In genomic region chr1:75219078-75219477, GRCm38 (mm10) we compare ENCODE assay signal across 8 mouse cellular contexts. TPM values are rescaled to one million over a fixed set of nuclear protein-coding genes. Genes with fewer than 3 reads are reported as not detected.
DNase-seq lines count a peak whose midpoint lies in the region; ATAC-seq and TF ChIP-seq lines count a peak whose summit lies in the region.

No protein-coding gene starts in this region.

- H3ac ChIP-seq in myocyte (ENCODE audit: control insufficient read depth, insufficient read length) = peak overlapping the region; percentile 2

- H3K27ac ChIP-seq in heart, embryonic 13.5 days (replicated peaks) = peak overlapping the region; percentile 54
- peak overlapping the region; percentile 63 for H3K27ac ChIP-seq in liver, embryonic 11.5 days (ENCODE audit: low read depth, low read length)

- peaks cover 30% of the 10 kb centered on the region for H3K27me3 ChIP-seq in erythroblast, embryonic 14.5 days (ENCODE audit: control insufficient read depth)
- peaks cover 69% of the 10 kb centered on the region for H3K27me3 ChIP-seq in heart, embryonic 13.5 days (replicated peaks)
- peaks cover 20% of the 10 kb centered on the region for H3K27me3 ChIP-seq in liver, embryonic 11.5 days (replicated peaks; ENCODE audit: control insufficient read depth, insufficient read depth, low read length)
- H3K27me3 ChIP-seq in myocyte (ENCODE audit: control insufficient read depth, insufficient read depth, insufficient read length) = no peaks in the 10 kb centered on the region
- no peaks in the 10 kb centered on the region for H3K27me3 ChIP-seq in splenic B cell, adult 2 months (ENCODE audit: control insufficient read depth, insufficient read depth, low read length, poor library complexity, severe bottlenecking)

- H3K4me3 ChIP-seq in erythroblast, embryonic 14.5 days (replicated peaks) = peak overlapping the region; percentile 85
- H3K4me3 ChIP-seq in heart, embryonic 13.5 days = peak overlapping the region; percentile 68
- H3K4me3 ChIP-seq in liver, embryonic 11.5 days (ENCODE audit: low read depth, low read length) = peak overlapping the region; percentile 75
- peak overlapping the region; percentile 71 for H3K4me3 ChIP-seq in myocyte

- H3K4me1 ChIP-seq in erythroblast, embryonic 14.5 days (ENCODE audit: control insufficient read depth) = peaks cover 64% of the 10 kb centered on the region
- peaks cover 24% of the 10 kb centered on the region for H3K4me1 ChIP-seq in heart, embryonic 13.5 days
- H3K4me1 ChIP-seq in liver, embryonic 11.5 days (replicated peaks; ENCODE audit: control insufficient read depth, insufficient read depth, low read length) = peaks cover 34% of the 10 kb centered on the region

- no peak; the same call in 1 of the 2 replicates for TF ChIP-seq CTCF in brain, embryonic 14.5 days (IDR thresholded peaks at IDR 0.05; ENCODE audit: borderline replicate concordance, extremely low read depth, insufficient read depth, insufficient read length)

- peak; percentile 85 for ATAC-seq in heart, embryonic 13.5 days (ENCODE audit: extremely low read depth, insufficient number of reproducible peaks, low FRiP score, low TSS enrichment)
- peak; percentile 89 for ATAC-seq in liver, embryonic 11.5 days (replicated peaks; ENCODE audit: low FRiP score)

- peaks cover 40% of the 10 kb centered on the region for H3K36me3 ChIP-seq in erythroblast, embryonic 14.5 days (ENCODE audit: control insufficient read depth)
- peaks cover 21% of the 10 kb centered on the region for H3K36me3 ChIP-seq in heart, embryonic 13.5 days
- H3K36me3 ChIP-seq in liver, embryonic 11.5 days (ENCODE audit: control insufficient read depth, insufficient read depth, low read length) = peaks cover 16% of the 10 kb centered on the region
- H3K36me3 ChIP-seq in myocyte (ENCODE audit: control insufficient read depth, insufficient read depth) = peaks cover 12% of the 10 kb centered on the region
- H3K36me3 ChIP-seq in splenic B cell, adult 2 months (ENCODE audit: control insufficient read depth, insufficient read depth, low read length, poor library complexity, severe bottlenecking) = peaks cover 11% of the 10 kb centered on the region

- H3K4me2 ChIP-seq in heart, embryonic 13.5 days = peak overlapping the region; percentile 99
- H3K4me2 ChIP-seq in liver, embryonic 11.5 days = peak overlapping the region; percentile 100
- H3K4me2 ChIP-seq in myocyte (ENCODE audit: low read depth) = peak overlapping the region; percentile 95

- DNase-seq in A20 (ENCODE audit: low read depth, low spot score) = peak; percentile 96
- DNase-seq in brain, embryonic 14.5 days (ENCODE audit: low read depth) = peak; percentile 81
- DNase-seq in kidney, postnatal 10 days = peak; percentile 93
- peak; percentile 87 for DNase-seq in liver, embryonic 11.5 days (ENCODE audit: low spot score)
- DNase-seq in splenic B cell, adult 2 months (ENCODE audit: low read depth, low spot score) = peak; percentile 97

- WGBS in heart, embryonic 13.5 days = under 1% methylated on average over 24 of the region's 24 CpGs
- under 1% methylated on average over 24 of the region's 24 CpGs for WGBS in liver, embryonic 11.5 days

- no peak for TF ChIP-seq POLR2A in brain, embryonic 14.5 days (IDR thresholded peaks at IDR 0.05; ENCODE audit: borderline replicate concordance, extremely low read depth, insufficient read depth, insufficient read length, poor library complexity, severe bottlenecking)
- peak; percentile 98 for TF ChIP-seq POLR2A in myocyte (IDR thresholded peaks at IDR 0.05; ENCODE audit: insufficient read length, low read depth)

- no peaks in the 10 kb centered on the region; the same call in 1 of the 2 replicates for H3K9me3 ChIP-seq in erythroblast, embryonic 14.5 days (ENCODE audit: control insufficient read depth, low read length)
- H3K9me3 ChIP-seq in heart, embryonic 13.5 days = no peaks in the 10 kb centered on the region
- H3K9me3 ChIP-seq in liver, embryonic 11.5 days (ENCODE audit: control insufficient read depth, low read length) = no peaks in the 10 kb centered on the region

- peaks cover 24% of the 10 kb centered on the region for H3K79me2 ChIP-seq in myocyte (ENCODE audit: control insufficient read depth, insufficient read depth)

- peak overlapping the region; percentile 83 for H3K9ac ChIP-seq in heart, embryonic 13.5 days
- peak overlapping the region; percentile 69 for H3K9ac ChIP-seq in liver, embryonic 11.5 days (ENCODE audit: low read depth, low read length)

TF ChIP-seq in myocyte, 11 proteins besides CTCF, POLR2A, EP300 and RAD21:
- peak in 1 of 3 experiments; percentile 24 for TF ChIP-seq MYOD1 (IDR thresholded peaks at IDR 0.05; ENCODE audit: control insufficient read depth in 1 of 3, insufficient read length in 2 of 3, low read depth in 2 of 3)
- TF ChIP-seq E2F4 (IDR thresholded peaks at IDR 0.05; ENCODE audit: insufficient read depth) = no peak
- TF ChIP-seq CEBPB (IDR thresholded peaks at IDR 0.05; ENCODE audit: insufficient read depth, poor library complexity, severe bottlenecking) = no peak
- TF ChIP-seq USF1 (IDR thresholded peaks at IDR 0.05; ENCODE audit: low read depth) = no peak
- no peak for TF ChIP-seq MYOG (IDR thresholded peaks at IDR 0.05; ENCODE audit: control insufficient read depth in 1 of 3, insufficient read depth in 1 of 3, insufficient read length in 2 of 3, low read depth in 2 of 3)
- TF ChIP-seq SRF (IDR thresholded peaks at IDR 0.05; ENCODE audit: control insufficient read depth, insufficient read length, low read depth) = no peak
- no peak for TF ChIP-seq MAX (IDR thresholded peaks at IDR 0.05; ENCODE audit: low read depth)
- TF ChIP-seq TCF3 (IDR thresholded peaks at IDR 0.05; ENCODE audit: insufficient read length, low read depth) = no peak
- TF ChIP-seq TCF12 (IDR thresholded peaks at IDR 0.05; ENCODE audit: insufficient read depth, poor library complexity, severe bottlenecking) = no peak
- TF ChIP-seq POLR2AphosphoS2 (IDR thresholded peaks at IDR 0.05; ENCODE audit: insufficient read length, low read depth) = peak; percentile 96
TF ChIP-seq in myocyte: peak in this region for 2.

RNA-seq across cellular contexts. Expression of gene Tuba4a, which starts 0.6 kb away (rescaled TPM):
- 3.3 and 7.9 TPM in 2 replicates for polyA plus RNA-seq in brain, embryonic 14.5 days (2012; rRNA removed)
- 5.9 and 9.5 TPM in 2 replicates for polyA plus RNA-seq in erythroblast, embryonic 14.5 days (2012)
- polyA plus RNA-seq in heart, embryonic 13.5 days (2015; fragmentation: Nextera tagmentation; extraction: Ambion mirVana) = 43.3 and 45.1 TPM in 2 replicates
- polyA plus RNA-seq in liver, embryonic 11.5 days (2014; fragmentation: Nextera tagmentation; extraction: Ambion mirVana) = 282 and 298 TPM in 2 replicates
- polyA plus RNA-seq in myocyte (2012; fragmentation: generic; extraction: Trizol) = 210 TPM

RNA-seq across cellular contexts. Expression of gene Stk16, which starts 8.4 kb away (rescaled TPM):
- polyA plus RNA-seq in brain, embryonic 14.5 days (2012; rRNA removed) = 214 and 265 TPM in 2 replicates
- 13.2 and 18.8 TPM in 2 replicates for polyA plus RNA-seq in erythroblast, embryonic 14.5 days (2012)
- 81.2 and 96.6 TPM in 2 replicates for polyA plus RNA-seq in heart, embryonic 13.5 days (2015; fragmentation: Nextera tagmentation; extraction: Ambion mirVana)
- 122 and 131 TPM in 2 replicates for polyA plus RNA-seq in liver, embryonic 11.5 days (2014; fragmentation: Nextera tagmentation; extraction: Ambion mirVana)
- 86.4 TPM for polyA plus RNA-seq in myocyte (2012; fragmentation: generic; extraction: Trizol)

RNA-seq across cellular contexts. Expression of gene Glb1l, which starts 8.5 kb away (rescaled TPM):
- 30.9 and 37.9 TPM in 2 replicates for polyA plus RNA-seq in brain, embryonic 14.5 days (2012; rRNA removed)
- 0.02 and 0.62 TPM in 2 replicates for polyA plus RNA-seq in erythroblast, embryonic 14.5 days (2012)
- polyA plus RNA-seq in heart, embryonic 13.5 days (2015; fragmentation: Nextera tagmentation; extraction: Ambion mirVana) = 6.9 and 8.2 TPM in 2 replicates
- 8.0 and 9.1 TPM in 2 replicates for polyA plus RNA-seq in liver, embryonic 11.5 days (2014; fragmentation: Nextera tagmentation; extraction: Ambion mirVana)
- 2.0 TPM for polyA plus RNA-seq in myocyte (2012; fragmentation: generic; extraction: Trizol)

RNA-seq across cellular contexts. Expression of gene A630095N17Rik, which starts 12.8 kb away (rescaled TPM):
- polyA plus RNA-seq in brain, embryonic 14.5 days (2012; rRNA removed) = not detected in 2 replicates
- polyA plus RNA-seq in erythroblast, embryonic 14.5 days (2012) = not detected in 2 replicates
- not detected in 2 replicates for polyA plus RNA-seq in heart, embryonic 13.5 days (2015; fragmentation: Nextera tagmentation; extraction: Ambion mirVana)
- not detected in 2 replicates for polyA plus RNA-seq in liver, embryonic 11.5 days (2014; fragmentation: Nextera tagmentation; extraction: Ambion mirVana)
- 0.11 TPM for polyA plus RNA-seq in myocyte (2012; fragmentation: generic; extraction: Trizol)

RNA-seq across cellular contexts. Expression of gene Dnajb2, which starts 17.1 kb away (rescaled TPM):
- polyA plus RNA-seq in brain, embryonic 14.5 days (2012; rRNA removed) = 52.4 and 53.3 TPM in 2 replicates
- 24.2 and 27.6 TPM in 2 replicates for polyA plus RNA-seq in erythroblast, embryonic 14.5 days (2012)
- 30.5 and 32.6 TPM in 2 replicates for polyA plus RNA-seq in heart, embryonic 13.5 days (2015; fragmentation: Nextera tagmentation; extraction: Ambion mirVana)
- 13.6 and 17.5 TPM in 2 replicates for polyA plus RNA-seq in liver, embryonic 11.5 days (2014; fragmentation: Nextera tagmentation; extraction: Ambion mirVana)
- 54.1 TPM for polyA plus RNA-seq in myocyte (2012; fragmentation: generic; extraction: Trizol)

Comparison
In these comparisons a context has a peak if more than half of its experiments do, and no peak if none do; other contexts are left out.
1. Peak in every context shown above with its lines: DNase-seq, ATAC-seq, H3K4me3 ChIP-seq and H3K27ac ChIP-seq.